Mouse (Mus musculus) layer of hippocampus, adult 9-10 months (tissue): ENCODE measurements around the gene Setd7.
"Not testable (repeated sequence)": the region's sequence is repeated elsewhere in the genome, so short reads cannot be mapped to it uniquely, and the experiment has no call there.

ENCODE experiments used
- DNase-seq: peaks from one replicate; pipeline ENCODE4 v3.0.0; 2022; ENCODE audit warnings: low spot score

Gene Setd7

GRCm38 (mm10) chr3:51560511-51561108 lies at the start of gene Setd7:
Gene Setd7 (minus strand): TSS chr3:51560879.
- DNase-seq, result peak; percentile 51

GRCm38 (mm10) chr3:51604489-51604888 lies 43.8 kb upstream of the Setd7 start:
- DNase-seq, result no peak

- peak; percentile 70 for DNase-seq
These were observed 43.1 kb upstream of the Setd7 start for GRCm38 (mm10) chr3:51603705-51604291.

GRCm38 (mm10) chr3:51601461-51601860 lies 40.8 kb upstream of the Setd7 start:
- DNase-seq, result no peak

GRCm38 (mm10) chr3:51600728-51601127 lies 40.0 kb upstream of the Setd7 start:
- no peak for DNase-seq

GRCm38 (mm10) chr3:51599057-51599630 lies 38.5 kb upstream of the Setd7 start:
- DNase-seq, result no peak

GRCm38 (mm10) chr3:51596538-51596937 lies 35.9 kb upstream of the Setd7 start:
- no peak for DNase-seq

GRCm38 (mm10) chr3:51593506-51593905 lies 32.8 kb upstream of the Setd7 start:
- no peak for DNase-seq

- no peak for DNase-seq
These were observed 30.9 kb upstream of the Setd7 start for GRCm38 (mm10) chr3:51591591-51591990.

GRCm38 (mm10) chr3:51590207-51590892 lies 29.7 kb upstream of the Setd7 start:
- no peak for DNase-seq

- DNase-seq, result no peak
These were observed 27.1 kb upstream of the Setd7 start for GRCm38 (mm10) chr3:51587697-51588262.

- peak; percentile 76 for DNase-seq
These were observed 23.1 kb upstream of the Setd7 start for GRCm38 (mm10) chr3:51583574-51584391.

GRCm38 (mm10) chr3:51579243-51579642 lies 18.6 kb upstream of the Setd7 start:
- not testable (repeated sequence) for DNase-seq

GRCm38 (mm10) chr3:51577816-51578749 lies 17.4 kb upstream of the Setd7 start:
- DNase-seq, result no peak

GRCm38 (mm10) chr3:51577359-51577758 lies 16.7 kb upstream of the Setd7 start:
- DNase-seq, result no peak

- DNase-seq, result no peak
These were observed 13.2 kb upstream of the Setd7 start for GRCm38 (mm10) chr3:51573915-51574314.

GRCm38 (mm10) chr3:51570200-51570599 lies 9.5 kb upstream of the Setd7 start:
- no peak for DNase-seq

GRCm38 (mm10) chr3:51561993-51562385 lies 1.3 kb upstream of the Setd7 start:
- no peak for DNase-seq

GRCm38 (mm10) chr3:51561109-51561992 lies 672 bp upstream of the Setd7 start:
- no peak for DNase-seq
